Mouse (Mus musculus): ENCODE measurements around the gene Ankrd13d.
A peak's percentile ranks its signal among the peaks of the same experiment; 100 is the strongest.
"Not testable (repeated sequence)": the region's sequence is repeated elsewhere in the genome, so short reads cannot be mapped to it uniquely, and the experiment has no call there.

Gene Ankrd13d

DNA sequence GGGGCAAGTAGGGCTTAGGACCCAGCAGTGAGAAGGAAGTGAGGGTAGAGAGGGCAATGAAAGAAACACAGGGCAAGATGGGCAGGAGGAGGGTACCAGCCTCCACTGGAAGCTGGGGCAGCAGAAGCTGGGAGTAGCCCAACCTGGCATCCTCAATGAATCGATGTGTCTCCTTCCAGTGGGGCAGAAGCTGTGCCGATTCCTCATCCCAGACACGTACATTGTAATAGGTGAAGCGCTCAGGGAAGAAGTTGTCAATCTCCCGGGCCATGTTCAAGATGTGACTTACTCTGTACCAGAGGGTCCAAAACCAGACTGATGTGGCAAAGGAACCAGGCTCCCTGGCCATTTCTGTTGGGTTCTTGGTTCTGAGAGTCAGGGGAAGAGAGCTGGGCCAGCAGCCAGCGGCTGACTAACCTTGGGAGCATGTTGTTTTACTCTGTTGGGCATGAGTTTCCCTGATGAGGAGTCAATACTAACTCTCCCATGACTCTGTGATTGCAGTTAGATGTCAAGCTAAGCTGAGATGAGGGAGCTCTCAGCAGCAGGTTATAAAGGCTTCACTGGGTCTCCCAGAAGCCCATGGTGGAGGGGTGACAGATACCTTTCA, 18.7 kb downstream of the Ankrd13d start:
- no peak for DNase-seq (ENCODE audit: low read depth, low spot score)

DNA sequence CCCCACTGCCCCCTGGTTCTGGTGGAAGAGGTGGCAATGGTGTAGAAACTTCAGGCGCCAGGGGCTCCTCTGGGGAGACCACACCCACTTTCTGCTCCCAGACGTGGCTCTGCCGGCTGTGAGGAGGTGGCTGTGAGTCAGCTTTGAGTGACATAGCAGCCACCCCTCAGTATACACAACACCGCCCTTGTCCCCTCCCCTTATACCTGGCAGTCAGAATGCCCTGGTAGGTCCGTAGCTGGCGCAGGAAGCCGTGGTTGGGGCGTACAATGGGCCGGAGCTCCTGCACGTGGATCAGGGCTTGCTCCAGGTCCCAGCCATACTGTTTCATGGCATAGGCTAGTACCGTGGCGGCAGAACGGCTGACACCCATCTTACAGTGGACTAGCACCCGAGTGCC, 19.2 kb downstream of the Ankrd13d start:
- DNase-seq (ENCODE audit: low read depth, low spot score) = no peak

DNA sequence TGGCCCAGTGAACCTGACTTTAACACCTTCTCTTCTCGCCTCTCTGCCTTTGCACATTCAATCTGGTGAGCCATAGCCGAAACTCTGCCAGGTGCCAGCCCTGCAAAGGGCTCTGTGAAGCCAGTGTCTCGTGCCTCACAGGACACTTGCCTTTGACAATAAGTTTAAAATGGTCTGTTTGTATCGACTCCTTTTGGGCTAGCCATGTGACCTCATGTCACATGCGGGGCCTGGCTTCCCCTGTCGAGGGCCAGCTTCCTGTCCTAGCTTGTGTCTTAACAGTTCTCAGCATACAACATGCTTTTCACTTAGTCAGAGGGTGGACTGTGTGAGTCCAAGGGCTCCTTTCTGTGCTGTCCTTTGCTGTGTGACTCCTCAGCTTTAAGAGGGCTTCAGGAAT, 20.2 kb downstream of the Ankrd13d start:
- no peak for DNase-seq (ENCODE audit: low read depth, low spot score)

DNA sequence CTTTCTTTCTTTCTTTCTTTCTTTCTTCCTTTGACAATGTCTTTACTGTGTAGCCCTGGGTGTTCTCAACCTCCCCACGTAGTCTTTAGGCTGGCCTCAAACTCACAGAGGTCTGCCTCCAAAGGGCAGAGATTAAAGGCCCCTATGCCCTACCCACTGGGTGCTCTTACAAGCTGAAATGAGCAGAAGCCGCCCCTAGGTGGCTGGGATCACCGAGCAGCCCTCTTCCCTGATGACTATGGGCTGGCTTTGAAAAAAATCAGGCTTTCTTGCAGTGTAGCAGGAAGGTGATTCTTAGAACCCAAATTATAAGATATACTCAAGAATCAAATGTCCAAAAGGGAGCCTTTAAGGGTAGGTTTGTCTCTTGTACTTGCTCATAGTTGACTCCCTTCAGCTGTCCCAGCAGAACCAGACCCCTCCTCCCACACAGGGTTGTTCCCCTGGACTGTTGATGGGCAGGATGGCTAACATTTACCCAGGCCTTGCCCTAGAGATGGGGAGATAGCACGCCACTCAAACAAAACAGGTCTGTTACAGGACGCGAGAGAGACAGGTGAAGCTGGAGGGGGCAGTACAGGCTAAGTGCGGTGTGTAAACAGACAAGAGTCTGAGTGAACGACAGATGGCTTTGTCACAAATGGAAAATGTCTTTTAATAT, 21.8 kb downstream of the Ankrd13d start:
- peak; percentile 60 for DNase-seq (ENCODE audit: low read depth, low spot score)

DNA sequence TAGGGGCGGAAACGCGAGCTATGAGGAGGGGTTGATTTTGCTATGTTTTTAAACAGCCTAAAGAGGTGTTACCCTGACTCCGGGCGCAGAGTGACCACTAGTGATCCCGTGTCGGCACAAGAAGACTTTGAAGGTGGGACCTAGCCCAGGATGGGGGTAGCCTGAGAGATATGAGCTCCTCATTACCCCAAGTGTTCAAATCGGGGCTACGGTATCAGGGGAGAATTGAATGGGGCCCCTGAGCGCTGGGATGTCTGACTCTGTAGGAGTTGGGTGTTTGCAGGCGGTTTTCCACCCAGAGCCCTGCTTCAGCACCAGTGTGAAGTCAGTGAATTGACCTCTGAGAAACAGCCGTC, 25.1 kb downstream of the Ankrd13d start:
- DNase-seq (ENCODE audit: low read depth, low spot score) = no peak

- peak; percentile 91 for DNase-seq (ENCODE audit: low read depth, low spot score)
Measured at GRCm38 (mm10) chr19:4257216-4257896, 25.6 kb downstream of the Ankrd13d start.

- peak; percentile 35 for DNase-seq (ENCODE audit: low read depth, low spot score)
Measured at GRCm38 (mm10) chr19:4255583-4256162, 27.3 kb downstream of the Ankrd13d start.

- DNase-seq (ENCODE audit: low read depth, low spot score) = no peak
Measured at GRCm38 (mm10) chr19:4254230-4254629, 28.7 kb downstream of the Ankrd13d start.

DNA sequence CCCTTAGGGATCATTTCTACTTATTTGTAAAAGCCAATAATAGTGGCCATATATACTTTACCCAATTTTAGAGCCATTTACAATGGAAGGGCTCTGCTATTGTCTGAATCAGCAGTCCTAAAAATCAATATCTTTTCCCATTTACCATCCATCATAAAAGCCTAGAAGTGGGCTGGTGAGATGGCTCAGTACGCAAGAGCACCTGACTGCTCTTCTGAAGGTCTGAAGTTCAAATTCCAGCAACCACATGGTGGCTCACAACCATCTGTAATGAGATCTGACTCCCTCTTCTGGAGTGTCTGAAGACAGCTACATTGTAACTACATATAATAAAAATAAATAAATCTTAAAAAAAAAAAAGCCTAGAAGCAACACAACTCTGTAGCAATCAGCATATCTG, 34.3 kb downstream of the Ankrd13d start:
- DNase-seq (ENCODE audit: low read depth, low spot score) = not testable (repeated sequence)

GRCm38 (mm10) chr19:4247010-4247409, 35.9 kb downstream of the Ankrd13d start:
- peak; percentile 42 for DNase-seq (ENCODE audit: low read depth, low spot score)

DNA sequence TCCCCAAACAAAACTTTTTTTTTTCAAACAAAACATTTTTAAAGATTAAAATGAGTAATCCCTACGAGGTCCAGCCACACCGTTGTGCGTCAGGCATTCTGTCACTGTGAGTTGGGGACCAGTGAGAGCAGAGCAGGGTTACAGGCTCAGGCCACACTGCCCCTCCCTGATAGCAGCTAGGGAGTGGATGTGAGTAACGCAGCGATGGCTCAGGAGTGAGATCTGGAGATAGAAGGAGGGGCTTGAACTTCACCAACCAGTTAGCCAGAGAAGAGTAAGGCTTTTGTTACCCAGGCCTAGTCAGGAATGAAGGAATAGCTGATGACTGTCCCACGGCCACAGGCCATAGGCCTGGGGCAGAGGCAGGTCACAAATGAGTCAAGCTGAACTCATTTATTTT, 38.2 kb downstream of the Ankrd13d start:
- no peak for DNase-seq (ENCODE audit: low read depth, low spot score)

DNA sequence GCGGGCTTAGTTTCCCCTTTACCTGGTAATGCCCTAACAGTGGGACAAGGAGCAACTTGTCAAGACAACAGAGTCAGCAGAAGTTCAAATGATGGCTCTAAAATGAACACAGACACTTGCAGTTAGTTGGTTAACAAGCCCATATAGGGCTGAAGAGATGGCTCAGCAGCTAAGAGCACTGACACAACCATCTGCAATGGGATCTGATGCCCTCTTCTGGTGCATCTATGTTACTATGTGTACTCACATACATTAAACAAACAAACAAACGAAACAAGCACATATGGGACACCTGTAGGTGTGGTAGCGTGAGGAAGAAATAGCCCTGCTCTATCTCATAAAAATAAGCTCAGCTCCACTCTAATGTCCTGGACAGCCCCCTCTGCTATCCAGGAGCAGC, 40.5 kb downstream of the Ankrd13d start:
- peak; percentile 47 for DNase-seq (ENCODE audit: low read depth, low spot score)

- DNase-seq (ENCODE audit: low read depth, low spot score) = no peak
Measured at GRCm38 (mm10) chr19:4240247-4240668, 42.7 kb downstream of the Ankrd13d start.

DNA sequence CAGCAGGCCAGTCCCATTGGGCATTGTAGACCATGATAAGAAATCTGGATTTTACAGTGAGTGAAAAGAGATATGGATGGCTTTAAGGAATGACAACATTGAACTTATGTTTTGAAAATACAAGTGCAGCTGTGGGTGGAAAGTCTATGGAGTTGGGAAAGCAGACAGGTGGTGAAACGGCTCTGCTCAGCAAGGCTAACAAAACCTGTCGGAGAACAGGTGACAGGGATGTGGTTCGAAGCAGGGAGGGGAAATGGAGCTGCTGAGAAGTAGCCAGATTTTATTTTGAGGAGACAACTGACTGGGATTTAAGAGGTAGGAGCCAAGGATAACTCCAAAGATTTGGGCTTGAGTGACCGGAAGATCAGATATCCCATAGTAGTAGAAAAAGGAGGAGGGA, 48.4 kb downstream of the Ankrd13d start:
- no peak for DNase-seq (ENCODE audit: low read depth, low spot score)

DNA sequence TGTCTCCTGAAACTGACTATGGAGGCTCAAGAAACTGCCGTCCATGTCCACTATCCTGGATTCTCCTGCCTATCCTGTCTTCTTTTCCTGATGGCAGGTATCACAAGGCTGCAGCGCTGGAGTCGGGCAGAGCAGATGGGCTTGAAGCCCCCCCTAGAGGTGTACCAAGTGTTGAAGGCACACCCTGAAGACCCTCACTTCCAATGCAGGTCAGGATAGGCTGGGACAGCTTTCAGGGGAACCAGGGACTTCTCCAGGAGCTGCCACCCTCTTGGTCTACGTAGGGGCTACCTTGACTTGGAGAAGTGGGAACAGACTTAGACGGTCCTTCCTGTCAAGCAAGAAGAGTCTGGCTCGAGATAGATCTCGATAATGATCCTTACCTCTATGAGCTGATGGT, 50.3 kb downstream of the Ankrd13d start:
- DNase-seq (ENCODE audit: low read depth, low spot score) = no peak

DNA sequence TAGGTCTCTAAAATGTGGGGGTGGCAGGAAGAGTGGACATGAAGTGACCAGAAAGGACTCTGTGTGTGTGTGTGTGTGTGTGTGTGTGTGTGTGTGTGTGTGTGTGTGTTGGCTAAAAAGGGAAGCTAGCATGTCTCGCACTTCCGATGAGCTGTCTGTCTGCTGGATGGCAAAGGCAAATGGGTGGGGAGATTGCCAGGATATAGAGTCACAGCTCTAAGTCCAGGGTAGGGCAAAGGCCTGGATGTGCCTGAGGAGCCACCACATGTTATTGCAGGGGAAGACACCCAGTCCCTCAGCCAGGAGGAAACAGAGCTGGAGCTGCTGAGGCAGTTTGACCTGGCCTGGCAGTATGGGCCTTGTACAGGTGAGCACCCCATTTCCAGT, 50.8 kb downstream of the Ankrd13d start:
- no peak for DNase-seq (ENCODE audit: low read depth, low spot score)

DNA sequence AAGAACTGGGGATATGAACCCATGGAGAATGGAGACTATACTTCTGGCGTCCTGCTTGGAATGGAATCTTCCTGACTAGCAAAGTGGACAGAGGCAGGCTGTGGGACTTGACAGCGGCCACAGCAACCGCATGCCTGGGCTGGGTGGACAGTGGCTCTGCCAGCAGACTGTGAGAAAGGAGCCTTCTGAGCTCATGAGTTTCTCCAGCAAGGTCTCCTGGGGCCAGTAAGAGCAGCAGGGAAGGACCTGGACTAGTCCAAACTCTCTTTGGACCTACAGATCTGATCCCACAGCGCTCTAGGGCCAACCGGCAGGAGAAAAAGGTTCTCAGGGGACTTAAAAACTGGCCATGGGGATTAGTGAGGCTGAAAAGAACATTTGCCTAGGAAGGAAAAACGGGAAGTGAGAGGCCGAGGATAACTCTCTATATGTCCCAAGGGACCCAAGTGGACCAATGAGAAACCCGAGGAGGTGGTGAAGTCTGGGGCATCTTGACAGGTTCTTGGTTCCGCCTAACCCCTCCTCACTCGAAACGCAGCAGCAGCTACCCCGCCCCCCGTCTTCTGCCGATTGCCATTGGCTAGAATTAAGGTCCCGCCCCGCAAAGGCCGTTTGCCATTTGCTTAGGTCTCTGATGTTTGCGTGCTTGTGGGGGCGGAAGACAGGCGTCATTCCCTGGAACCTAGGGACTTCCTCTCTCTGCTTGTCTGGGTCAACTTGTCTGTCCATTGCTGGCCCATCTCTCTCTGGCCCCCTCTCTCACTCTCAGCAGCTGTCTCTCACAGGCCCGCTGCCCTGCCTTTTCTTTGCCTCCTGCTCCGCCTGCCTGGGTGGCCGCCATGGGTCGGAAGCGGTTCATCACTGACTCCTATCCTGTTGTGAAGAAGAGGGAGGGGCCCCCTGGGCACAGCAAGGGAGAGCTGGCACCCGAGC, 51.4 kb downstream of the Ankrd13d start, which contains the start of gene Pold4:
Gene Pold4 (plus strand): TSS at position 647 of the 933 bp plus-strand sequence.
- peak; percentile 96 for DNase-seq (ENCODE audit: low read depth, low spot score)

DNA sequence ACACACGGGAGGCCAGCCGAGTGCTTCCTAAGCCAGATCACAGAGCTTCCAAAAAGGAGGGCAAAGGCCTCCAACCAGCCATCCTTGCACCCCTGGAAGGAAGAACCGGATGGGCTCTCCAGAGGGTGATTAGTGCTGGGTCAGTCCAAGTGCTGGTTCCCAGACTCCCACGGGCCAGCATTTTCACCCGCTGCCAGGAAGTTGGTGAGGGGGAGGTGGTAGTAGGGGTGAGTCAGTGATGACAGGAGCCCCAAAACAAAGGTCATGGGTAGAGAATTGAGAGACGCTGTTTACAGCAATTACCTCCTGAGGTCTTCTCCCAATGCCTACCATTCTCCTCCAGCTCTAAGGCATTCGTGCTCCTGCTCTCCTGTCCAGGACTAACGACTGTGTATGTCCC, 52.5 kb downstream of the Ankrd13d start:
- DNase-seq (ENCODE audit: low read depth, low spot score) = peak; percentile 38

DNA sequence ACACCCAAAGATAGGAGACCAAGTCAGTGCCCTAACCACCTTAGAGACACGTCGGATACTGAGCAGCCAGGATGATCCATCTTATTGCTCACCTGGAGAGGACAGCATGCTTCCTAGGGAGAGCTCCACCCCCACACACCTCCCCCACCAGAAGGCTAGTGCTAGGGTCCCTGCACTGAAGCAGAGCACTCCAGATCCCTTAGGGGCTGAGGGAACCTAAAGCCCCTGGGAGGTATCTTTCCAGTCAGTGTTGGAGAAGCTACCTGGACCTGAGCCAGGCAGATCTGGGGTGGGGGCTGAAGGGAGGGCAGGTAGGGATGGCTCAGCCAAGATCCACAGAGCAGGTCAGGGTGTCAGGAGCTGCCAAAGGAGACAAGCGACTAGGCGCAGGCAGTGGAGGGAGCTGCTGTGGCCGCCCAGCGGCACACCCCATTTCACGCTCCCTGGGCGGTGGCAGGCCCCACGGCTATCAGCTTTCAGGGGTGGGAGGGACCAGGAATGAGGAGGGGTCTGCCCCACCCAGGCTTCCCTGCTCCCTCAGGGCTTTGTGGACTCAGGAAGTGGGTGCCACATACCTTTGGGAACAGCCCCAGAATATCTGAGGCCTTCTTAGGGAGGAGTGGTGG, 53.4 kb downstream of the Ankrd13d start:
- no peak for DNase-seq (ENCODE audit: low read depth, low spot score)

DNA sequence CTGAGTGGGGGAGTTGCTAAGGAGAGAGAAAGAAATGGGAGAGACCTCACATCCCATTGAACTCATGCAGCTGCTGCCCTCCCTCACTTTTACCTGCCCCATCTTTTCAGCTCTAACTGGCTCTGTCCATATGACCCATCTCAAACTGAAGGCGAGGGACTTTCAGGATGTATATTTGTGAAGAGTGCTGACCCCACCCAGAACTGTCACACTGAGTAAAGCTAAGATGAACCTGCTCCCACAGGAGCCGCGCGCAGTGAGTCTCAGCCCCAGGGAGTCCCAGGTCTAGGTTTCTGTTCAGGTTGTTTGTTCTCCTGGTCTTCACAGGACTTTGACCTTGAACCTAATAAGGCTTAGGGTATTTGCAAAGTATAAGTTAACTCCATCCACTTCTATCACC, 54.0 kb downstream of the Ankrd13d start:
- DNase-seq (ENCODE audit: low read depth, low spot score) = no peak
